Mouse (Mus musculus) heart, embryonic 14.5 days (tissue): ENCODE measurements around the gene Thbd. TPM values are rescaled to one million over a fixed set of nuclear protein-coding genes. Genes with fewer than 3 reads are reported as not detected.

Experiments used
- ATAC-seq: fragments of 200-750 bp; cut with Nextera tagmentation; 2 replicates; pipeline ENCODE4 v1.8.0; 2017; ENCODE audit warnings: low read depth, moderate TSS enrichment; ENCODE audit not compliant: insufficient number of reproducible peaks, insufficient read depth, low FRiP score
- H3K27ac ChIP-seq, 2 experiments: fragments of 200-500 bp in 1 of 2; fragments of 300-500 bp in 1 of 2; sonication (generic) in 1 of 2; replicated peaks in 1 of 2; 2 replicates each; pipeline ENCODE4 v1.5.1; 2012 to 2014; ENCODE audit warnings: low read depth in 2 of 2, low read length in 2 of 2, control low read depth in 1 of 2, mild to moderate bottlenecking in 1 of 2, mixed read lengths in 1 of 2; ENCODE audit not compliant: control insufficient read depth in 1 of 2, insufficient read depth in 1 of 2
- H3K27me3 ChIP-seq: fragments of 300-500 bp; sonication (generic); 2 replicates; pipeline ENCODE4 v1.6.1; 2014; ENCODE audit warnings: mild to moderate bottlenecking, low read length, control low read depth; ENCODE audit not compliant: control insufficient read depth, insufficient read depth
- H3K36me3 ChIP-seq: fragments of 300-500 bp; sonication (generic); 2 replicates; pipeline ENCODE4 v1.6.1; 2014; ENCODE audit warnings: mild to moderate bottlenecking, control low read depth, low read length, mixed read lengths; ENCODE audit not compliant: control insufficient read depth, insufficient read depth
- H3K4me1 ChIP-seq, 2 experiments: fragments of 200-500 bp in 1 of 2; fragments of 300-500 bp in 1 of 2; sonication (generic) in 1 of 2; 2 replicates each; pipeline ENCODE4 v1.6.1; 2012 to 2014; ENCODE audit warnings: low read length in 2 of 2, control low read depth in 1 of 2, mixed read lengths in 1 of 2; ENCODE audit not compliant: control insufficient read depth in 2 of 2, insufficient read depth in 2 of 2
- H3K4me2 ChIP-seq: fragments of 300-500 bp; sonication (generic); 2 replicates; pipeline ENCODE4 v1.6.1; 2014; ENCODE audit warnings: mild to moderate bottlenecking, low read length
- H3K4me3 ChIP-seq, 2 experiments: fragments of 200-500 bp in 1 of 2; fragments of 300-500 bp in 1 of 2; sonication (generic) in 1 of 2; 2 replicates each; pipeline ENCODE4 v1.5.1; 2012 to 2014; ENCODE audit warnings: low read length in 2 of 2, mild to moderate bottlenecking in 2 of 2, control low read depth in 1 of 2, low read depth in 1 of 2, moderate library complexity in 1 of 2; ENCODE audit not compliant: control insufficient read depth in 1 of 2, insufficient read depth in 1 of 2
- H3K9ac ChIP-seq: fragments of 300-500 bp; sonication (generic); 2 replicates; pipeline ENCODE4 v1.6.1; 2014; ENCODE audit warnings: mild to moderate bottlenecking, low read length
- H3K9me3 ChIP-seq: fragments of 300-500 bp; sonication (generic); 2 replicates; pipeline ENCODE4 v1.6.1; 2016; ENCODE audit warnings: low read length, control low read depth; ENCODE audit not compliant: control insufficient read depth
- WGBS: fragments of 180-500 bp; shearing (Covaris S2); extraction: QIAGEN DNeasy Blood & Tissue Kit; methylation state at CpG from one replicate; pipeline ENCODE4 v1.1.7; 2014; 5-methylcytosine and 5-hydroxymethylcytosine counted together
- polyA plus RNA-seq: library from polyadenylated mRNA; unstranded; fragments of >200 nt; fragmentation: Nextera tagmentation; extraction: Ambion mirVana; gene quantifications from 2 replicates; pipeline ENCODE4 v1.2.1, GENCODE M21; 2014

The Thbd gene
- polyA plus RNA-seq: 13.6 and 20.0 TPM in 2 replicates

GRCm38 (mm10) chr2:148407870-148408760 lies at the start of gene Thbd:
Gene Thbd, minus strand, starts transcription at chr2:148408188.
- H3K4me3 ChIP-seq: peak within 1 kb of the TSS; percentile 39 to 48

GRCm38 (mm10) chr2:148455341-148455740 lies 47.4 kb upstream of the Thbd start:
- H3K9ac ChIP-seq: no peak overlapping the region
- H3K4me1 ChIP-seq: no peaks in the 10 kb centered on the region
- no peaks in the 10 kb centered on the region for H3K27me3 ChIP-seq
- no peak for ATAC-seq
- no peak overlapping the region for H3K4me2 ChIP-seq
- no peak overlapping the region for H3K4me3 ChIP-seq
- no peaks in the 10 kb centered on the region for H3K36me3 ChIP-seq
- no peaks in the 10 kb centered on the region for H3K9me3 ChIP-seq
- no peak overlapping the region for H3K27ac ChIP-seq

More at GRCm38 (mm10) chr2:148407870-148408760, at the start of gene Thbd:
- peak within 1 kb of the TSS in 1 of 2 experiments; percentile 33; a peak in 2 of 4 replicates for H3K27ac ChIP-seq
- peaks cover 28% of the 10 kb centered on the region for H3K27me3 ChIP-seq
- WGBS: under 1% methylated on average over 35 of the region's 35 CpGs
- peaks cover 8 to 15% of the 10 kb centered on the region in 2 experiments; a peak in 3 of 4 replicates for H3K4me1 ChIP-seq
- no peaks in the 10 kb centered on the region for H3K9me3 ChIP-seq
- no peaks in the 10 kb centered on the region for H3K36me3 ChIP-seq
- H3K4me2 ChIP-seq: peak within 1 kb of the TSS; percentile 93
- H3K9ac ChIP-seq: peak within 1 kb of the TSS; percentile 70
- peak; percentile 66 for ATAC-seq

GRCm38 (mm10) chr2:148454014-148454542 lies 46.1 kb upstream of the Thbd start:
- no peaks in the 10 kb centered on the region for H3K27me3 ChIP-seq
- 73% methylated on average over 4 of the region's 4 CpGs for WGBS
- no peaks in the 10 kb centered on the region for H3K9me3 ChIP-seq
- H3K4me1 ChIP-seq: no peaks in the 10 kb centered on the region
- no peak for ATAC-seq
- H3K9ac ChIP-seq: no peak overlapping the region
- H3K36me3 ChIP-seq: no peaks in the 10 kb centered on the region
- no peak overlapping the region for H3K4me2 ChIP-seq
- no peak overlapping the region for H3K4me3 ChIP-seq
- H3K27ac ChIP-seq: no peak overlapping the region

- Histone ChIP-seq H3K4me3 (no peak overlapping the region), H3K27me3 (no peaks in the 10 kb centered on the region), H3K4me2 (no peak overlapping the region), H3K4me1 (no peaks in the 10 kb centered on the region), H3K36me3 (no peaks in the 10 kb centered on the region), H3K27ac (no peak overlapping the region), H3K9me3 (no peaks in the 10 kb centered on the region), H3K9ac (no peak overlapping the region)
- no peak for ATAC-seq
- 84% methylated on average over 3 of the region's 3 CpGs for WGBS
Observed at GRCm38 (mm10) chr2:148453061-148453460, 45.1 kb upstream of the Thbd start.

GRCm38 (mm10) chr2:148451498-148451897 lies 43.5 kb upstream of the Thbd start:
- Histone ChIP-seq H3K36me3 (no peaks in the 10 kb centered on the region), H3K9me3 (no peaks in the 10 kb centered on the region), H3K4me1 (no peaks in the 10 kb centered on the region), H3K4me2 (no peak overlapping the region), H3K27me3 (no peaks in the 10 kb centered on the region), H3K27ac (no peak overlapping the region), H3K4me3 (no peak overlapping the region), H3K9ac (no peak overlapping the region)
- WGBS: 76% methylated on average over 5 of the region's 5 CpGs
- ATAC-seq: no peak

- H3K27ac ChIP-seq: no peak overlapping the region
- 61% methylated on average over 5 of the region's 5 CpGs for WGBS
- no peak for ATAC-seq
- no peaks in the 10 kb centered on the region for H3K27me3 ChIP-seq
- H3K4me2 ChIP-seq: no peak overlapping the region
- no peak overlapping the region for H3K9ac ChIP-seq
- no peaks in the 10 kb centered on the region for H3K9me3 ChIP-seq
- no peaks in the 10 kb centered on the region for H3K4me1 ChIP-seq
- no peaks in the 10 kb centered on the region for H3K36me3 ChIP-seq
- no peak overlapping the region for H3K4me3 ChIP-seq
Observed at GRCm38 (mm10) chr2:148450616-148451015, 42.6 kb upstream of the Thbd start.

- no peak overlapping the region for H3K4me3 ChIP-seq
- WGBS: 85% methylated on average over 1 of the region's 1 CpGs
- no peak for ATAC-seq
Observed at GRCm38 (mm10) chr2:148449659-148450058, 41.7 kb upstream of the Thbd start.

More at GRCm38 (mm10) chr2:148449659-148450058, 41.7 kb upstream of the Thbd start:
- Histone ChIP-seq H3K27me3 (no peaks in the 10 kb centered on the region), H3K9ac (no peak overlapping the region), H3K27ac (no peak overlapping the region), H3K36me3 (no peaks in the 10 kb centered on the region), H3K4me2 (no peak overlapping the region), H3K9me3 (no peaks in the 10 kb centered on the region), H3K4me1 (no peaks in the 10 kb centered on the region; a peak in 1 of 4 replicates)
